Mouse (Mus musculus) Muller cell, postnatal 12 days (primary cell): ENCODE data around the gene Mylk3.

Experiments
- DNase-seq: peaks from one replicate; pipeline ENCODE4 v3.0.0-alpha.2; 2015; ENCODE audit errors: inconsistent ontology term

Mylk3 gene

GRCm38 (mm10) chr8:85380824-85381209 is 5.3 kb downstream of the Mylk3 start:
- DNase-seq = peak; percentile 73

- no peak for DNase-seq
Observed at GRCm38 (mm10) chr8:85380123-85380823, 5.9 kb downstream of the Mylk3 start.

DNA sequence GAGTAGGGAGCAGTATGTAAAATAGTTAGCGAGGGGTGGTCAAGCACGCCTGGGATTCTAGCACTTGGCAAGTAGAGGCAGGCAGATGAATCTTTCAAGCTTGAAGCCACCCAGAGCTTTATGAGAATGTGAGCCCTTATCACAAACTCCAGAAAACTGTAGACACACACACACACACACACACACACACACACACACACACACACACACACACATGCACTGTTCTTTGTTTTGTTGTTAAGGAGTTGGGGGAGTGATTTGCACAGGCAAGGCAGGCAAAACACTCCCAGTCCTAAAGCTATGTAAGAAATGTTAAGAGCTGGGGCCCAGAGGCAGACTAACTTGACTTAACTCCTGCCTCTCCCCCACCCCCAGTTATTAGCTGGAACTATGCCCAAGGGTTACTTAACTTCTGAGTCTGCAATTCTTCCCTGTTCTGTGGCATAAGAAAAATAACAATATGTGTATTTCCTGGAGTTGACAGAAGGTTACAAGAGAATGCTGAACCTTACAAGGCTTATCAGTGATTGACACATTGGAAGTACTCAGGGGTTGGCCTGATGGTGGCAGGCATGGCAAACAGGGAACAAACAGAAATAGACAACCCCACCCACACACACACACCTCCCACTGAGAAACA is 6.9 kb downstream of the Mylk3 start:
- peak; percentile 55 for DNase-seq

GRCm38 (mm10) chr8:85376516-85376915 is 9.6 kb downstream of the Mylk3 start:
- DNase-seq = no peak

- DNase-seq = peak; percentile 41
Observed at GRCm38 (mm10) chr8:85374286-85374685, 11.9 kb downstream of the Mylk3 start.

DNA sequence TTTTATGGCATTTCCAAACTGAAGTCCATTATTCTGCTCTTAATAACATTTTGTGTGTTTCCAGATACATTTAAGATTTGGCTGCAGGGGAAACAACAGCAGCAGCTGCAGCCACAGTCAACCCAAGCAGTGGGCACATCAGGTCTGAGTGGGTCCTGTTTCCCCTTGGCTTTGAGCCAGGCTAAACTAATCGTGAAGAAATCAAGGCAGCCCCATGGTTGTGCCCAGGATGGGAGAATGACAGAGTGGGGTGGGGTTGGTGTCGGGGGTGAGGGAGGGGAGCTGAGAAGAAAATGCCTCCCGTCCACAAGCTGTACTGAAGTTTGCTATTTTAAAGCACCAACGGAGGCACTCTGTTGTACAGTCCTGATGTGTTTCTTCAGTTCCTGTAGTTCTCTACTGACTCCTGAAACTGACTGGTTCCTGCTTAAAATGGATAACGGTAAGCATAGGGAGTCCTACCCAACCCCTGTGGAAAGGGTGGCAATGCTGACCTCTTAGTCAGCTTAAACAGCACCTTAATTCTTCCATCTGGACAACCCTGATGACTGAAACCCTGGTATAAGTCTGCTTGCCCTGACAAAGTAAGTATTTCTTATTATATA is 12.6 kb downstream of the Mylk3 start:
- DNase-seq = no peak

DNA sequence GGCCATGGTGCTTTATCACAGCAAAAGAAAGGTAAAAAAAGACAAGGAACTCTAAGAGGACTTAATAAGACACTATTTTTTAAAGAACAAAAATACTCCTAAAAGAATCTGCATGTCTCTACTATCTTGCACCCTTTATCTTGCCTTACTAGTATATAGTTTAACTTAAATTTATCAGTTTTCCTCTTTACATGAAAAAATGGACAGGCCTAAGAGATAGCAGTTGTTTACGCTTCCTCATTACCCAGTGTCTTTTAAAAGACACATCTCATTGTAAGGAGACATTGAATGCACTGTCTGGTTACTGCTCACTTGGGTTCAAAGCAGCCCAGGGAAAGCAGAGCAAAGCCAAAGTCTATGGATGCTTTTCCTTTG is 13.7 kb downstream of the Mylk3 start:
- DNase-seq = no peak

DNA sequence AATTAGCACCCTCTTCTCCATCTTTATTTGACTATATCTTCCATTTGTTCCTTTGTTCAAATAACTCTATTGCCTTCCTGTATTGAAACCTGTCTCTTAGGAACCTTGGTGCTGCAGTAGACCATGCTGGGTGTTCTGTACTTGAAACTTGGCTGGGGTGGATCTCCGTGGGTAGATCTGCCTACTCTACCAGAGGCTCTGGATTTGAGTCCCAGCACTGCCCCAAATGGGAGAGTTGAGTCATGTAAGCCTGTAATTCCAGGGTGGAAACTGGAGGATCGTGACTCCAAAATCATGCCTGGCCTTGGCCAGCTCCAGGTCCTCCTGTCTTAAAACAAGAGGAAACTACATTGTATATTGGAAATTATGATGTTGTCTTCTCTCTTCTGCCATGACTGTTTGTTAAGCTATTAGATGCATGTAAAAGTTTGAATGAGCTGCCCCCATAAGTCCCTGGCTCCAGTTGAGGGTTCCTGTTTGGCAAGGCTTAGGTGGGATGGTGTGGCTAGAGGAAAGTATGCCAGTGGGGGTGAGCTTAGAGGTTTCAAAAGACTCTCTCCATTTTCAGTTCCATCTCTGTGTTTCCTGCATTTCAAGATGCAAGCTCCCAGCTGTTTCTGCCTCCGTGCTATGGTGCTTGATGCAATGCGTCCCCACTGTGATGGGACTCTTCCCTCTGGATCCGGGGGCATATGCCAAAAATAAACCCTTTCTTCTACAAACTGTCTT is 14.2 kb downstream of the Mylk3 start:
- DNase-seq = no peak

GRCm38 (mm10) chr8:85365176-85365575 is 21.0 kb downstream of the Mylk3 start:
- no peak for DNase-seq

DNA sequence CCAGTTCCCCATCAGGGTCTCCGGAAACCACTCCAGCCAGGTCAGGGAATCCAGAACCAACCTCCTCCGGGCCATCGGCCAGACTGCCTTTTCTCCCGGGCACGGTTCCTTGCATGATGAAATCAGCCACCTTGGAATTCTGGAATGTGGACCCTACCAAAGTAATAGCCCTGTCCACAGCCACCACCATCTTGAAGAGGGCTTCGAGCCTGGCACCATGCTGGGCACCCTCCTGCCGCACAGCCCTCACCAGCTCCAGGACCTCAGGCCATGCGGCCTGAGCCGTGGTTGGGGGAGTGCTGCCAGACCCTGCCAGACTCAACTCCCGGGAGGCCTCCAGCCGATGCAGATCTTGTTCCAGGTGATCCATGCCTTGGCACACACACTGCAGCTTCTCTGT is 21.5 kb downstream of the Mylk3 start:
- DNase-seq = no peak

GRCm38 (mm10) chr8:85363406-85363805 is 22.7 kb downstream of the Mylk3 start:
- DNase-seq = no peak

DNA sequence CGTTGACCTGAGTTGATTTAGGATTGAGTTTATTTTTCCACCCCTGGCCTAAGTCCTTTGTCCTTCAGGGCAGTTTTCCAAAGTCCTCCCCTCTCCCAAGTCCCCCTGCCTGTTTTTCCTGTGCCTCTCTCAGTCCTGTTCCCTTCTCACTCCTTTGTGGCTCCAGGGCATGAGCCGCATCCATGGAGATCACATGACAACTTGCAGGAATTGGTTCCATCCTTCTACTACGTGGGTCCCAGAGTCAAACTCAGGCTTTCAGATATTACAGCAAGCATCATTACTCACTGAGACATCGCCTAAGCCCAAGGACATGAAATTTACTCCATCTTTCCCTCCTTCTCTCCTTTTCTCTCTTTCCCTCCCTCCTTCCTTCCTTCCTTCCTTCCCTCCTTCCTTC is 23.9 kb downstream of the Mylk3 start:
- no peak for DNase-seq

DNA sequence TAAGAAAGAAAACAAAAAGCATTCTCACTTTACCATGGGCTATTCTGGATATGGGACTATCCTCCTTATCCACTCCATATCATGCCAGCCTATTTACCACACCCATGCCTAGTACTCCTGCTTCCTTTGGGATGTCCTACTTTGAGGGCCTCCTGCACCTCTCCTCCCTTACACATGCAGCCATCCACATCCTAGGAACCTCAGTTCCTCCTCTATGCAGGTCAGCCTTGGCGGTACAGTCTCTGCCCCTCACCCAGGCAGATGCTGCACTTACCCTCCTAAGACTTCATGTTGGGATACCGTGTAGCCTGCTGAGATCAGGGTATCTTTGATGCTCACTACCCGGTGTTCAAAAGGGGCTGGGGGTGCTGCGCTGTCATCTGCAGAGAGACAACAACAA is 32.9 kb downstream of the Mylk3 start:
- DNase-seq = no peak

GRCm38 (mm10) chr8:85339871-85340573 is 46.1 kb downstream of the Mylk3 start:
- DNase-seq = peak; percentile 11

- DNase-seq = peak; percentile 58
Observed at GRCm38 (mm10) chr8:85337681-85338080, 48.5 kb downstream of the Mylk3 start.

GRCm38 (mm10) chr8:85336211-85336933 is 49.8 kb downstream of the Mylk3 start:
- DNase-seq = no peak

DNA sequence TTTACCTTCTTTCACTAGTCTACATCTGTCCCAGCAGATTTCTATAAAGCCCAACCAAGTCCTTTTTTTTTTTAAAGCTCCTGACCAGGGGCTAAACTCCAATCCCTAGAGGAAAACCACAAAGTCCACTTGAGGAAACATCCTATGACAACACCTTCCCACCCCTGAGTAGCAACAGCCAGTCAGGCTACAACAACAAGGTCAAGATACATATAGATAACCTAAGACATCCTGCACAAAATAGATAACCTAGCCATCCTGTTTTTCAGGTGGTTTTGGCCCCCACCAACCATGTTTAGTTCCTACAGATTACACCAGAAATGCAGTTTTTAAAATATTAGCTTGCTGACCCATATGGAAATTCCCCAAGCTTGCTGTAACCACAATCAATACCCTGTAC is 51.0 kb downstream of the Mylk3 start:
- DNase-seq = no peak

GRCm38 (mm10) chr8:85329506-85329905 is 56.6 kb downstream of the Mylk3 start:
- DNase-seq = peak; percentile 90

GRCm38 (mm10) chr8:85327036-85327435 is 59.1 kb downstream of the Mylk3 start:
- no peak for DNase-seq

GRCm38 (mm10) chr8:85323084-85323483 is 63.1 kb downstream of the Mylk3 start:
- DNase-seq = no peak

GRCm38 (mm10) chr8:85321981-85322380 is 64.2 kb downstream of the Mylk3 start:
- no peak for DNase-seq
